Mouse (Mus musculus) layer of hippocampus, postnatal 14 days (tissue): ENCODE measurements at regions not wholly inside any gene's neighbourhood (a gene's known extent, or its start where the extent isn't known, plus 50 kb on each side); places are given as distances from the start of the nearest gene placed in this dataset.

Experiments used
- DNase-seq, 2 experiments: peaks; one replicate each; pipeline ENCODE4 v3.0.0; 2021 to 2022; ENCODE audit warnings: low spot score in 2 of 2, mixed read lengths in 1 of 2

DNA sequence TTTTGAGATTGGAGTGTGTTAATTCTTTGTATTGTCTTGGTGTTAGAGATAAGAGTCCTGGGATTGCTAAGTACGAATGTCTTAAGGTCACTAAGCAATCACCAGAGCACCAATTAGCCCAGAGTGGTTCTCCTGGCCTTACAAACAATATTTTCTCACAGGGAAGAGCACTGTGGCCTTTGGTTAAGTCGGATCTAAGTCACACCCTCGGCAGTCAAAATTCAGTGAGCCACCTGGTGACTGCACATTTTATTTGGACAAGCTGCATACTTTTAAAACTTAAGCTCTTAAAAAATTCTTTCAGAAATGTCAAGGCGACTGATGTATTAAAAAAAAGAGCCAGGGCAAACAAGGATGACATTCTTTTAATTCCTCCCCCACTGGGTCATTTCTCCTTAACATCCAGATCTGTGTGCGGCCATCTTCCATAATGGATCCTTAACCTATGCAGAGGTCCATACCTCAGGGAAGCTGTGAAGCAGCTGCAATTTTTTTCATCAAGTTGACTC is 60.9 kb upstream of the Foxa2 start:
- no peak for DNase-seq

DNA sequence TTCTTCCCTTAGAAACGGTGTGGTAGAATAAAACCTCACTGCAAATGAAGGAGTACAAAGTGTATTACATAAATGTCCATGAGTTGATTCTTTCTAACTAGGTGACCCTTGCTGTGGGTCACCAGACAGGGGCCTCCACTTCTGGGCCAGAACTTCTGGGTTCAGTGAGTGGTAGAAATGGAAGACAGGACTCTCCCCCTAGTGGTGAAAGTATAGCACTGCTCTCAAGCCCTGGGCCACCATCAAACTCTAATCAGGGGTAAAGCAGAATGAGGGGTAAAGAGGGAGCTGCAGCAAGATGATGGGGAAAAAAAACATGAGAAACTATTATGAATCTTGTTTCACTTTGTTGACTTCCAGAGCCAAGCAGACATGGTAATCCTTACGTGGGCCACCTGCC is 63.4 kb upstream of the Foxa2 start:
- DNase-seq, result no peak

- peak in 1 of 2 experiments; percentile 29 for DNase-seq
These were observed 65.1 kb upstream of the Foxa2 start for GRCm38 (mm10) chr2:148111889-148112288.

GRCm38 (mm10) chr2:148113184-148113583 is 66.4 kb upstream of the Foxa2 start:
- no peak for DNase-seq

DNA sequence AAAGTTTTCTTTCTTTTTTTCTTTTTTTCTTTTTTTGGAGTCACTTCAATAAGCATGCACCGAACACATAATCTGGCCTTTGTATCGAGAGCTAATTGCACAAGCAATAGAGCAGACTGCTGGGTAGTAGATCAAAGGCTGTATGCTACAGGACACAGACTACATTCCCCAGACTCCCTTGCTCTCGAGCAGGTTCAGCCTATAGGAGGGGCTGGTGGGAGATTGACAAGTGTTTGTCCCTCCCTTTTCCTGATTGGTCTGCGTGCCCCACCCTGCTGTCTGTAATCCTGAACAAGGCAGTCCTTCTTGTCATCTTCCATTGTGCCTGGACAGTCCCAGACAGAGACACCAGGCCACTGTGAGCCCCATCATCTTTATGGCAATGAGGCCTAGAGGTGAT is 67.8 kb upstream of the Foxa2 start:
- no peak for DNase-seq

DNA sequence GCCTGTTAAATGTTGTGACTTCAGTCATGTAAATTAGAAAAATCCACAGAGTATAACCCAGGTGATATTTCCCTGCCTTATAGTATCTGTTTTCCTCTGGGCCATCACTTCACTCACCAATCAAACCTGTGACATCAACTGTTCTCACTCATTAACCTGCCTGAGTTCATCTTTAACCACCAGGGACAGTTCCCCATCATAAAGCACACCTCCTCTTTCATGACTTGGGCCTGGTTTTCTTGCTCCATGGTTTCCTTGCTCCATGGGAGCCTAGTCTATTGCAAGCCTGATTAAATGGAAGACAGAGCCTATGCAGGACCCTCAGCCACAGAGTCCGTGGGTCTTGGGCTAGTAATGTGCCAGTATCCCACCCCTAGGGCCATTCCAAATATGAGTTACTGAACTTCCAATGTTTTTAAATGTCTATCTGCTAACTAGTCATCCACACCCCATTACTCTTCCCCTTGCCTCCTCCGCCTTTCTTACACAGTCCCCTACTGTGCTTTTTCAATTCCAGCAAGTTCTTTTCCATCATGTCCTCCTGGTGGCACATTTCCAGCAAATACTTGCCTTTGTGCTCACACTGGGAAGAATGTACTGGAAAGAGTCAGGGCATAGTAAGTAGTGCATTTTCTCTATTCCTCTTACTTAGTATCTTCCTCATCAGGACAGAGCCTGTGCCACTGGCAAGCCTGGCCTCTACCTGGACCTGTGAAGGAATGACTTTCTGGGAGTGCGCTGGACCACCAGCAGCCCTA is 69.4 kb upstream of the Foxa2 start:
- DNase-seq, result no peak

- DNase-seq, result no peak
These were observed 70.7 kb upstream of the Foxa2 start for GRCm38 (mm10) chr2:148117420-148117819.

DNA sequence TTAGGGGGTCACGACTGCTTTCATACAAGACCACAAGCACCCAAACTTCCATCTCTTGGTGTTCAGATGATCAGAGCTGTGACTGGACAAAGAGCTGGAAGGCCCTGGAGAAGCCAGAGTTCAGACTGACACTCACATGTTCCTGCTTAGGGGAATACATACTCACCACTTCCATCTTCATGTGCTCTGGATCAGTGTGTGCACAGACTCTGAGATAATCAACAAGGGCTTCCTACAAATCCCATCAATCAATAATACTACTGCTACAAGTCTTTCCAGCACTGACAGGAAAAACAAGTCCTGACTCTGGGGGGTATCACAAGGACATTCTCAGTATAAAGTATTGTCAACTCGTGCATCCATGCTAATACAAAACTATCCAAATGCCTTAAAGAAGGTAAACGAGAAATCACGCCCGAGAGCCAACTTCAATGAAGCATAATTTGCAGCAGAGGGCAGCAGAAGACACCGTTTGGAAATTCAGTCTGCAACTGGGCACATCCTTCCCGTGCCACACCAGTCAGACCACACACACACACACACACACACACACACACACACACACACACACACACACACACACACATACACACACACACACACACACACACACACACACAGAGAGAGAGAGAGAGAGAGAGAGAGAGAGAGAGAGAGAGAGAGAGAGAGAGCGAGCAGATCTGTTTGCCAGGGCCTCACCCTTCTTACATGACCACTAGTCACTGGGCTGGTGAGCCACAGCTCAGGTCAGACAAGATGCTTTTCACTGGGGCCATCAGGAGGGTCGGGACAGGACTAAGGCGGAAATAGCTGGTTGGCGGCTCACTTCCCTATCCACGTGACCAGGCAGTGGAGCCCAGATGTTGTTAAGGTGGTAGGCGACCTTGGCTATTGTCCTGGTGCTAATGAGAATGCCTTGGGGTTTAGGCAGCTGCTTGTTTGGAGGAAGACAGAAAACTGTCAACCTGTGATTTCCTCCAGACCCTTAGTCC is 75.4 kb upstream of the Foxa2 start:
- DNase-seq, result peak; percentile 42 to 66

GRCm38 (mm10) chr2:148123780-148124179 is 77.0 kb upstream of the Foxa2 start:
- no peak for DNase-seq

- no peak for DNase-seq
These were observed 87.0 kb upstream of the Foxa2 start for GRCm38 (mm10) chr2:148133811-148134210.

GRCm38 (mm10) chr2:148141936-148142335 is 95.2 kb upstream of the Foxa2 start:
- DNase-seq, result no peak

DNA sequence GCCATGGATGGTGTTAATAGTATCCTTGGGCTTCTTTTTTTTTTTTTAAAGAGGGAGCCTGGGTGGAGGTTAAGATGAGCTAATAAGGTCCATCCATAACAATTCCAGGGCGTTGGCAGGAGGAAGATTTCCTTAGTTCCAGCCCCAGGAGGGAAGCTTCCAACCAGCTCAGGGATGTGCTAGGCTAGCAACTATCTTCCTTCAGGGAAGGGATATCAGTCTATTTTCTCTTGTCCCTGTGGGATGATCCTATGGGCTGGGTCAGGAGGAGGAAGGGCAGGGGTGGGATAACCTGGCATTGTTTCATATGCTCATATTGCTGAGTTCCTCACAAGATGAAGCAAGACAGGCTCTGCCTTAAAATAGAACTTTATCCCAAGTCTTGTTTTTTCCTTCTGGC is 98.0 kb upstream of the Foxa2 start:
- DNase-seq, result no peak

DNA sequence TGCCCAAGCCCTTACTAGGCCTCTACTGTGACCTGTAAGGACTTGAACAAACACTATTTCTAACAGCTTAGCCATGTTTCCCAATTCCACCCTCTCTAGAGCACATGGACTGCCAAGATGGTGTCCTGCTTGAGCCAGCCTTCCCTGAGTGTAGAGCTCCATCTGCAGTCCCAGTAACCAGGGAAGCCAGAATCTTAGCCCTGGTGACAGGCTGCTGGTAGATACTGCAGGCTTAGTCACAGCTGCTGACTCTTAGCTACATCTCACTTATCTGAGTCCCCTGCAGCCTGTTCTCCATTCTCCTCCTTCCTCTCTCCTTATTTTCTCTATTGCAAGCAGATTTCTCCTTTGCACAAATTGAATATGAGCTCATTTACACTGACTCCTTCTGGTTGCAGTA is 101.5 kb upstream of the Foxa2 start:
- DNase-seq, result no peak

- DNase-seq, result no peak
These were observed 102.7 kb upstream of the Foxa2 start for GRCm38 (mm10) chr2:148149426-148149825.

DNA sequence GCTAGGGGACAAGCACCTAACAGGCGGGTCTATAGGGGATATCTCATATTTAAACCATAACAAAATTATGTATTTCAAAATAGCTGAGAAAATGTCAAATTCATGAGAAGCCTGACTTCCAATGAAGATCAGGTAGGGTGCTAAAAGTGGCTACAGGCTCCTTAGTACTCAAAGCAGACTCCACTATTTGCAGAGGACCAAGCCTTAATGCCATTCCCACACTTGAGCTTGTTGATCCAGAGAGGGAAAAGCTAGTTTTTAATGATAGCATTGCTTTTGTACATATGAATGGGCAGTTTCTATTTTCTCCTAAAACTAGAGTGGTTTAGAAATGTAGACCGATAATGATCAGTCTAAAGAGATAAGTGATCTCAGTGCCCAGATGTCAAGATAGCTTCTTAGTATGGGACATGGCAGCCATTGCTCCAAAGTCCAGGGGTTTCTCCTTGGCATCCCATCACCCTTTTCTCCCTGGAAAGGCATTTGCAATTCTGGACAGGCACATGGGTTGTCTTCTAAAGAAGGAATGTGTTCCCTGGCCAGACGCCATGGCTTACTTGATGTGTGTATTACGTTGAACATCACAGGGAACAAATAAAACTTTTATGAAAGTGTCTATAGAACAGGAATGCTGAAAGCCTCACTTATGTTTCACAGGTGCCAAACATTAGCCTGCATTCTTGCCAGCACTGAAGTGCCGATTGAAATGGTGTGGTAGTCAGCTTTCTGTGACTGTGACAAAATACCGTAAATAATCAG is 106.9 kb upstream of the Foxa2 start:
- DNase-seq, result no peak

GRCm38 (mm10) chr2:148156122-148156521 is 109.4 kb upstream of the Foxa2 start:
- DNase-seq, result peak in 1 of 2 experiments; percentile 45

- no peak for DNase-seq
These were observed 112.3 kb upstream of the Foxa2 start for GRCm38 (mm10) chr2:148159028-148159600.

DNA sequence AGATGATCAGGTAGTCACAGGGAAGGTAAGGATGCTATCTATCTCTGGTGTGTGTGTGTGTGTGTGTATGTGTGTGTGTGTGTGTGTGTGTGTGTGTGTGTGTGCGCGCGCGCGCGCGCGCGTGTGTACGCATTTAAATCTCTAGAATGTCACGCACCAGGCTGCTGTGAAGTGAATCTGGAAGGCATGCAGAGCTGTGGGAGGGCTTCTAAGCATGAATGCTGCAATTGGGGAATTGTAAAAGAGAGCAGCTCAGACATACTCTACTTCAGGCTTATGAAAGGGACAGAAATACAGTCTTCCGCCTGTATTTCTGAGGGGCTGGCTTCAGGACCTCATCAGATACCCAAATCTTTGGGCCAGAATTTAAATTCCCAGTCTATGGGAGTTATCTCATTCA is 114.2 kb upstream of the Foxa2 start:
- no peak for DNase-seq

GRCm38 (mm10) chr2:148161966-148162365 is 115.2 kb upstream of the Foxa2 start:
- peak in 1 of 2 experiments; percentile 49 for DNase-seq

GRCm38 (mm10) chr2:148162562-148162961 is 115.8 kb upstream of the Foxa2 start:
- peak in 1 of 2 experiments; percentile 35 for DNase-seq

- DNase-seq, result no peak
These were observed 124.3 kb upstream of the Foxa2 start for GRCm38 (mm10) chr2:148171113-148171512.
